Mouse (Mus musculus) kidney, embryonic 15.5 days (tissue): Measurements from ENCODE around the gene Alb. TPM values are rescaled to one million over a fixed set of nuclear protein-coding genes. Genes with fewer than 3 reads are reported as not detected.
A peak's percentile ranks its signal among the peaks of the same experiment; 100 is the strongest.

ENCODE experiments used
- ATAC-seq: fragments of 200-750 bp; cut with Nextera tagmentation; replicated peaks from 2 replicates; pipeline ENCODE4 v1.8.0; 2017; ENCODE audit warnings: moderate TSS enrichment; ENCODE audit not compliant: low FRiP score
- H3K27ac ChIP-seq: fragments of 300-500 bp; sonication (generic); 2 replicates; pipeline ENCODE4 v1.5.1; 2015; ENCODE audit warnings: mild to moderate bottlenecking, inconsistent platforms
- H3K27me3 ChIP-seq: fragments of 300-500 bp; sonication (generic); 2 replicates; pipeline ENCODE4 v1.6.1; 2015; ENCODE audit warnings: inconsistent platforms
- H3K36me3 ChIP-seq: fragments of 300-500 bp; sonication (generic); 2 replicates; pipeline ENCODE4 v1.6.1; 2015; ENCODE audit warnings: inconsistent platforms
- H3K4me1 ChIP-seq: fragments of 300-500 bp; sonication (generic); 2 replicates; pipeline ENCODE4 v1.6.1; 2015; ENCODE audit warnings: inconsistent platforms
- H3K4me2 ChIP-seq: fragments of 300-500 bp; sonication (generic); 2 replicates; pipeline ENCODE4 v1.6.1; 2015; ENCODE audit warnings: moderate library complexity, mild to moderate bottlenecking, inconsistent platforms
- H3K4me3 ChIP-seq: fragments of 300-500 bp; sonication (generic); replicated peaks from 2 replicates; pipeline ENCODE4 v1.5.1; 2015; ENCODE audit warnings: mild to moderate bottlenecking, inconsistent platforms
- H3K9ac ChIP-seq: fragments of 300-500 bp; sonication (generic); 2 replicates; pipeline ENCODE4 v1.6.1; 2015; ENCODE audit warnings: mild to moderate bottlenecking, inconsistent platforms
- H3K9me3 ChIP-seq: fragments of 300-500 bp; sonication (generic); replicated peaks from 2 replicates; pipeline ENCODE4 v1.6.1; 2016; ENCODE audit warnings: inconsistent platforms
- WGBS: fragments of 180-500 bp; shearing (Covaris S2); methylation state at CpG from one replicate; pipeline ENCODE4 v1.1.7; 2015; ENCODE audit warnings: mixed read lengths; 5-methylcytosine and 5-hydroxymethylcytosine counted together
- polyA plus RNA-seq: library from polyadenylated mRNA; unstranded; fragments of >200 nt; fragmentation: Nextera tagmentation; extraction: Ambion mirVana; gene quantifications from 2 replicates; pipeline ENCODE4 v1.2.1, GENCODE M21; 2015

Gene Alb
- polyA plus RNA-seq, result 30.3 and 64.9 TPM in 2 replicates

- Histone ChIP-seq H3K4me2 (no peak within 1 kb of the TSS), H3K27me3 (peaks cover 18% of the 10 kb centered on the region; the same call in 1 of the 2 replicates), H3K4me1 (no peaks in the 10 kb centered on the region), H3K9ac (no peak within 1 kb of the TSS), H3K36me3 (no peaks in the 10 kb centered on the region), H3K4me3 (no peak within 1 kb of the TSS), H3K9me3 (no peaks in the 10 kb centered on the region), H3K27ac (no peak within 1 kb of the TSS)
- WGBS, result 80% methylated on average over 8 of the region's 8 CpGs
- no peak for ATAC-seq
Measured at GRCm38 (mm10) chr5:90460619-90461018, at the start of gene Alb. TSS of gene Alb (plus strand) at chr5:90460897.

GRCm38 (mm10) chr5:90414142-90414924 lies 46.4 kb upstream of the Alb start:
- no peak overlapping the region for H3K27ac ChIP-seq
- no peaks in the 10 kb centered on the region for H3K36me3 ChIP-seq
- no peak for ATAC-seq
- H3K4me2 ChIP-seq, result no peak overlapping the region
- H3K4me3 ChIP-seq, result no peak overlapping the region
- 75% methylated on average over 8 of the region's 8 CpGs for WGBS
- H3K27me3 ChIP-seq, result no peaks in the 10 kb centered on the region
- H3K9me3 ChIP-seq, result no peaks in the 10 kb centered on the region
- no peaks in the 10 kb centered on the region for H3K4me1 ChIP-seq
- H3K9ac ChIP-seq, result no peak overlapping the region

GRCm38 (mm10) chr5:90414925-90415295 lies 45.8 kb upstream of the Alb start:
- Histone ChIP-seq H3K4me3 (no peak overlapping the region), H3K9ac (no peak overlapping the region), H3K4me2 (no peak overlapping the region), H3K27me3 (no peaks in the 10 kb centered on the region), H3K36me3 (no peaks in the 10 kb centered on the region), H3K9me3 (no peaks in the 10 kb centered on the region), H3K4me1 (no peaks in the 10 kb centered on the region), H3K27ac (no peak overlapping the region)
- 51% methylated on average over 6 of the region's 6 CpGs for WGBS
- no peak for ATAC-seq

GRCm38 (mm10) chr5:90424625-90425024 lies 36.1 kb upstream of the Alb start:
- Histone ChIP-seq H3K36me3 (no peaks in the 10 kb centered on the region), H3K27ac (no peak overlapping the region), H3K4me3 (no peak overlapping the region), H3K4me1 (no peaks in the 10 kb centered on the region), H3K9ac (no peak overlapping the region), H3K27me3 (no peaks in the 10 kb centered on the region), H3K9me3 (no peaks in the 10 kb centered on the region), H3K4me2 (no peak overlapping the region)
- ATAC-seq, result no peak
- WGBS, result 83% methylated on average over 5 of the region's 5 CpGs

GRCm38 (mm10) chr5:90425191-90425590 lies 35.5 kb upstream of the Alb start:
- ATAC-seq, result no peak
- 83% methylated on average over 3 of the region's 3 CpGs for WGBS
- Histone ChIP-seq H3K4me3 (no peak overlapping the region), H3K27ac (no peak overlapping the region), H3K4me2 (no peak overlapping the region), H3K27me3 (no peaks in the 10 kb centered on the region), H3K9me3 (no peaks in the 10 kb centered on the region), H3K9ac (no peak overlapping the region), H3K4me1 (no peaks in the 10 kb centered on the region), H3K36me3 (no peaks in the 10 kb centered on the region)

- Histone ChIP-seq H3K4me1 (no peaks in the 10 kb centered on the region), H3K9ac (no peak overlapping the region), H3K27me3 (no peaks in the 10 kb centered on the region), H3K27ac (no peak overlapping the region), H3K9me3 (no peaks in the 10 kb centered on the region), H3K36me3 (no peaks in the 10 kb centered on the region), H3K4me2 (no peak overlapping the region), H3K4me3 (no peak overlapping the region)
- no peak for ATAC-seq
- 67% methylated on average over 9 of the region's 9 CpGs for WGBS
Measured at GRCm38 (mm10) chr5:90431053-90431452, 29.6 kb upstream of the Alb start.

GRCm38 (mm10) chr5:90439157-90439556 lies 21.5 kb upstream of the Alb start:
- Histone ChIP-seq H3K9me3 (no peaks in the 10 kb centered on the region), H3K36me3 (no peaks in the 10 kb centered on the region), H3K27ac (no peak overlapping the region), H3K4me3 (no peak overlapping the region), H3K4me1 (no peaks in the 10 kb centered on the region), H3K27me3 (no peaks in the 10 kb centered on the region), H3K9ac (no peak overlapping the region), H3K4me2 (no peak overlapping the region)
- WGBS, result 74% methylated on average over 4 of the region's 4 CpGs
- ATAC-seq, result no peak

GRCm38 (mm10) chr5:90447577-90447976 lies 13.1 kb upstream of the Alb start:
- no peak for ATAC-seq
- H3K4me1 ChIP-seq, result no peaks in the 10 kb centered on the region
- no peak overlapping the region for H3K4me2 ChIP-seq
- WGBS, result 69% methylated on average over 3 of the region's 3 CpGs
- H3K9ac ChIP-seq, result no peak overlapping the region
- no peaks in the 10 kb centered on the region for H3K9me3 ChIP-seq
- H3K36me3 ChIP-seq, result no peaks in the 10 kb centered on the region
- H3K27ac ChIP-seq, result no peak overlapping the region
- no peaks in the 10 kb centered on the region for H3K27me3 ChIP-seq
- H3K4me3 ChIP-seq, result no peak overlapping the region

- Histone ChIP-seq H3K9me3 (no peaks in the 10 kb centered on the region), H3K27me3 (no peaks in the 10 kb centered on the region), H3K36me3 (no peaks in the 10 kb centered on the region), H3K27ac (no peak overlapping the region), H3K4me2 (no peak overlapping the region), H3K9ac (no peak overlapping the region), H3K4me3 (no peak overlapping the region), H3K4me1 (no peaks in the 10 kb centered on the region)
- ATAC-seq, result no peak
- 85% methylated on average over 5 of the region's 5 CpGs for WGBS
Measured at GRCm38 (mm10) chr5:90449961-90450360, 10.7 kb upstream of the Alb start.

- no peaks in the 10 kb centered on the region for H3K4me1 ChIP-seq
- ATAC-seq, result no peak
- H3K9ac ChIP-seq, result no peak overlapping the region
- no peak overlapping the region for H3K27ac ChIP-seq
- no peak overlapping the region for H3K4me3 ChIP-seq
- 54% methylated on average over 4 of the region's 4 CpGs for WGBS
- H3K4me2 ChIP-seq, result no peak overlapping the region
- no peaks in the 10 kb centered on the region for H3K36me3 ChIP-seq
- H3K27me3 ChIP-seq, result no peaks in the 10 kb centered on the region
- H3K9me3 ChIP-seq, result no peaks in the 10 kb centered on the region
Measured at GRCm38 (mm10) chr5:90452711-90453110, 8.0 kb upstream of the Alb start.

- no peaks in the 10 kb centered on the region for H3K4me1 ChIP-seq
Measured at GRCm38 (mm10) chr5:90457241-90457640, 3.5 kb upstream of the Alb start.

GRCm38 (mm10) chr5:90458727-90459126 lies 2.0 kb upstream of the Alb start:
- H3K4me3 ChIP-seq, result no peak overlapping the region
- no peaks in the 10 kb centered on the region for H3K4me1 ChIP-seq
- no peak overlapping the region for H3K4me2 ChIP-seq
- H3K27ac ChIP-seq, result no peak overlapping the region
- ATAC-seq, result peak; percentile 54; the same call in 1 of the 2 replicates
- peaks cover 9% of the 10 kb centered on the region; the same call in 1 of the 2 replicates for H3K27me3 ChIP-seq
- no peak overlapping the region for H3K9ac ChIP-seq
- H3K9me3 ChIP-seq, result no peaks in the 10 kb centered on the region
- 43% methylated on average over 5 of the region's 5 CpGs for WGBS
- no peaks in the 10 kb centered on the region for H3K36me3 ChIP-seq

More at GRCm38 (mm10) chr5:90457241-90457640, 3.5 kb upstream of the Alb start:
- no peak for ATAC-seq
- Histone ChIP-seq H3K9ac (no peak overlapping the region), H3K4me3 (no peak overlapping the region), H3K27ac (no peak overlapping the region), H3K9me3 (no peaks in the 10 kb centered on the region), H3K4me2 (no peak overlapping the region), H3K36me3 (no peaks in the 10 kb centered on the region), H3K27me3 (no peaks in the 10 kb centered on the region)
- WGBS, result 88% methylated on average over 1 of the region's 1 CpGs

GRCm38 (mm10) chr5:90466806-90467205 lies 6.1 kb downstream of the Alb start:
- peaks cover 22% of the 10 kb centered on the region; the same call in 1 of the 2 replicates for H3K27me3 ChIP-seq
- 47% methylated on average over 4 of the region's 4 CpGs for WGBS
- no peak for ATAC-seq
- H3K27ac ChIP-seq, result peak overlapping the region; percentile 38; the same call in 1 of the 2 replicates
- H3K9ac ChIP-seq, result no peak overlapping the region
- 0 out of 2 replicates have a peak, but pooled peaks cover 3% of the 10 kb centered on the region for H3K4me1 ChIP-seq
- H3K36me3 ChIP-seq, result no peaks in the 10 kb centered on the region
- H3K4me2 ChIP-seq, result no peak overlapping the region
- no peak overlapping the region for H3K4me3 ChIP-seq
- no peaks in the 10 kb centered on the region for H3K9me3 ChIP-seq
